Mouse (Mus musculus): ENCODE data around the gene Map2k6. TPM values are rescaled to one million over a fixed set of nuclear protein-coding genes. Genes with fewer than 3 reads are reported as not detected.

Map2k6 gene
- polyA plus RNA-seq, 1 experiment, result 11.0 TPM

DNA sequence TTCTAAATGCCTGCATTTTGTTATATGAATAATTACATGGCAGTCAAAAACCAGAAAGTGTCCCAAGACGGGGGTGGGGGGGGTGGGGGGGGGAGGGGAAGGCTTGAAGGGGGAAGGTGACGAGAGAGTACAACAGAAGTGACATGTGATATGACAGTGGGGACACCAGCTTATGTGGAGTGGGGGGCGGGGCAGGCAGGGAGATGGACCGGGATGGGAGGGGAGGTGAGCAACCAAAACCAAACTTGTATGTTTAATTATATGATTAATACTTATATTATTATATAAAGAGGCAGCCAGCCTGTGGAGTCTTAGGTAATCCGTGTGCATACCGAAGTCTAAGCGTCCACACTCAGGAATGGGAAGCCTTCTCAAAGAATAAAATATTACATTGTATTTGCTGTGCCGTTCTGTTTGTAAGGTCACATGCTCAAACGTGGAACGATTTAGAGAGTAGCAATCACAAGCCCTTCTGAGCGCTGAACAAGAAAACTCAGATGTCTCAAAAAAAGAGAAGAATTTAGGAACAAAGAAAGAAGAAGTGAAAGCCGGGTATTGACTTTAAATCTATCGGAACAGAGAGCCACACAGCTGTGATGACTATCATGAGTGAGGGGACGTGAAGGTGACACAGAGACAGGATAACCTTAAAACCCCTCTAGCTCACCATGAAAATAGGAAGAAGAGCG lies 26.5 kb upstream of the Map2k6 start:
- no peak overlapping the region for H3K27ac ChIP-seq (ENCODE audit: insufficient read depth, low read length)
- H3K4me1 ChIP-seq (ENCODE audit: control insufficient read depth, insufficient read depth, low read length), result no peaks in the 10 kb centered on the region
- TF ChIP-seq POLR2A (IDR thresholded peaks at IDR 0.05; ENCODE audit: extremely low read depth, insufficient read depth, low read length) (no peak), CTCF (IDR thresholded peaks at IDR 0.05; ENCODE audit: extremely low read depth, insufficient read depth, low read length) (no peak)

GRCm38 (mm10) chr11:110374036-110374435 lies 24.9 kb upstream of the Map2k6 start:
- Histone ChIP-seq H3K27ac (ENCODE audit: insufficient read depth, low read length) (no peak overlapping the region), H3K4me1 (ENCODE audit: control insufficient read depth, insufficient read depth, low read length) (no peaks in the 10 kb centered on the region), H3K4me3 (ENCODE audit: insufficient read depth, low read length) (no peak overlapping the region)
- TF ChIP-seq POLR2A (IDR thresholded peaks at IDR 0.05; ENCODE audit: extremely low read depth, insufficient read depth, low read length), result no peak
- no peak for TF ChIP-seq CTCF (IDR thresholded peaks at IDR 0.05; ENCODE audit: extremely low read depth, insufficient read depth, low read length)

More for the DNA sequence above, 26.5 kb upstream of the Map2k6 start:
- H3K4me3 ChIP-seq (ENCODE audit: insufficient read depth, low read length), result no peak overlapping the region

- TF ChIP-seq CTCF (IDR thresholded peaks at IDR 0.05; ENCODE audit: extremely low read depth, insufficient read depth, low read length), result 0 out of 2 replicates have a peak, but pooled peaks have one; percentile 16
- TF ChIP-seq POLR2A (IDR thresholded peaks at IDR 0.05; ENCODE audit: extremely low read depth, insufficient read depth, low read length), result no peak
- Histone ChIP-seq H3K4me1 (ENCODE audit: control insufficient read depth, insufficient read depth, low read length) (0 out of 2 replicates have a peak, but pooled peaks cover 3% of the 10 kb centered on the region), H3K27ac (ENCODE audit: insufficient read depth, low read length) (no peak overlapping the region), H3K4me3 (ENCODE audit: insufficient read depth, low read length) (peak overlapping the region; percentile 9)
Observed at GRCm38 (mm10) chr11:110379661-110380309, 19.1 kb upstream of the Map2k6 start.

DNA sequence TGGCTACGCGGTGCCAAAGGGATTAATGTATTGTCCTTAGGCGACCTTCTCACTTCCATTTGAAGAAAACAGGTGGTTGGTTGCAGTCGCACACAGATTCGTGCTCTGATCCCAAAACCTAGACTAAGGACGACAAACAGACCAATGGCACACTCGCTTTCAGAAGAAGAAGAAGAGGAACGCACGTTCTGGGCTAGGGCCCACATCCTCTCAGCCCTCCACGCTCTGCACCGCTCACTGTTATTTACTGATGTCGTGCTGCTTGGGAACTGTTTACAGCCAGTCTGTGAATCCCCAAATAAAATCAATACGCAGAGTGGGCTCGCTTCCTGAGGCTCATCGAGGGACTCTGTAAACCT lies 18.6 kb upstream of the Map2k6 start:
- H3K4me1 ChIP-seq (ENCODE audit: control insufficient read depth, insufficient read depth, low read length), result 0 out of 2 replicates have a peak, but pooled peaks cover 3% of the 10 kb centered on the region
- no peak overlapping the region for H3K27ac ChIP-seq (ENCODE audit: insufficient read depth, low read length)
- TF ChIP-seq CTCF (IDR thresholded peaks at IDR 0.05; ENCODE audit: extremely low read depth, insufficient read depth, low read length) (no peak), POLR2A (IDR thresholded peaks at IDR 0.05; ENCODE audit: extremely low read depth, insufficient read depth, low read length) (no peak)
- H3K4me3 ChIP-seq (ENCODE audit: insufficient read depth, low read length), result peak overlapping the region; percentile 9; the same call in 1 of the 2 replicates

DNA sequence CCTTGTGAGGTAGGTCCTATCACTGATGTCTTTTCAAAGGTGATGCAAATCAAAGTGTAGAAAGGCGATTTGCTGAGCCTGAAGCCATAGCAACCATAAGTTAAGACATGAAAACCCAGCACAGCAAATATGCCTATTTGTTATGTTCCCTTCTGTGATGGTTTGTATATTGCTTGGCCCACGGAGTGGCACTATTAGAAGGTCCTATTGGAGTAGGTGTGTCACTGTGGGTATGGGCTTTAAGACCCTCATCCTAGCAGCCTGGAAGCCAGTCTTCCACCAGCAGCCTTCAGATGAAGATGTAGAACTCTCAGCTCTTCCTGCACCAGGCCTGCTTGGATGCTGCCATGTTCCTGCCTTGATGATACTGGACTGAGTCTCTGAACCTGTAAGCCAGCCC lies 13.4 kb upstream of the Map2k6 start:
- H3K4me1 ChIP-seq (ENCODE audit: control insufficient read depth, insufficient read depth, low read length), result no peaks in the 10 kb centered on the region
- H3K27ac ChIP-seq (ENCODE audit: insufficient read depth, low read length), result no peak overlapping the region
- no peak overlapping the region for H3K4me3 ChIP-seq (ENCODE audit: insufficient read depth, low read length)
- no peak for TF ChIP-seq CTCF (IDR thresholded peaks at IDR 0.05; ENCODE audit: extremely low read depth, insufficient read depth, low read length)
- no peak for TF ChIP-seq POLR2A (IDR thresholded peaks at IDR 0.05; ENCODE audit: extremely low read depth, insufficient read depth, low read length)

- Histone ChIP-seq H3K4me1 (ENCODE audit: control insufficient read depth, insufficient read depth, low read length) (no peaks in the 10 kb centered on the region), H3K4me3 (ENCODE audit: insufficient read depth, low read length) (no peak overlapping the region), H3K27ac (ENCODE audit: insufficient read depth, low read length) (no peak overlapping the region)
- no peak for TF ChIP-seq POLR2A (IDR thresholded peaks at IDR 0.05; ENCODE audit: extremely low read depth, insufficient read depth, low read length)
- TF ChIP-seq CTCF (IDR thresholded peaks at IDR 0.05; ENCODE audit: extremely low read depth, insufficient read depth, low read length), result no peak
Observed at GRCm38 (mm10) chr11:110392763-110393162, 6.2 kb upstream of the Map2k6 start.

GRCm38 (mm10) chr11:110394788-110395452 lies 4.0 kb upstream of the Map2k6 start:
- H3K4me3 ChIP-seq (ENCODE audit: insufficient read depth, low read length), result no peak overlapping the region
- H3K4me1 ChIP-seq (ENCODE audit: control insufficient read depth, insufficient read depth, low read length), result no peaks in the 10 kb centered on the region
- TF ChIP-seq POLR2A (IDR thresholded peaks at IDR 0.05; ENCODE audit: extremely low read depth, insufficient read depth, low read length), result no peak
- TF ChIP-seq CTCF (IDR thresholded peaks at IDR 0.05; ENCODE audit: extremely low read depth, insufficient read depth, low read length), result no peak
- no peak overlapping the region for H3K27ac ChIP-seq (ENCODE audit: insufficient read depth, low read length)

GRCm38 (mm10) chr11:110396085-110396484 lies 2.8 kb upstream of the Map2k6 start:
- Histone ChIP-seq H3K27ac (ENCODE audit: insufficient read depth, low read length) (no peak overlapping the region), H3K4me1 (ENCODE audit: control insufficient read depth, insufficient read depth, low read length) (peaks cover 2% of the 10 kb centered on the region; the same call in 1 of the 2 replicates), H3K4me3 (ENCODE audit: insufficient read depth, low read length) (peak overlapping the region; percentile 10; the same call in 1 of the 2 replicates)
- TF ChIP-seq POLR2A (IDR thresholded peaks at IDR 0.05; ENCODE audit: extremely low read depth, insufficient read depth, low read length), result no peak
- no peak for TF ChIP-seq CTCF (IDR thresholded peaks at IDR 0.05; ENCODE audit: extremely low read depth, insufficient read depth, low read length)

- peak overlapping the region; percentile 54 for H3K4me3 ChIP-seq (ENCODE audit: insufficient read depth, low read length)
- no peak for TF ChIP-seq POLR2A (IDR thresholded peaks at IDR 0.05; ENCODE audit: extremely low read depth, insufficient read depth, low read length)
- no peak for TF ChIP-seq CTCF (IDR thresholded peaks at IDR 0.05; ENCODE audit: extremely low read depth, insufficient read depth, low read length)
- H3K4me1 ChIP-seq (ENCODE audit: control insufficient read depth, insufficient read depth, low read length), result peaks cover 2% of the 10 kb centered on the region; the same call in 1 of the 2 replicates
- 0 out of 2 replicates have a peak overlapping the region, but pooled peaks have one; percentile 38 for H3K27ac ChIP-seq (ENCODE audit: insufficient read depth, low read length)
Observed at GRCm38 (mm10) chr11:110399240-110400150, 573 bp downstream of the Map2k6 start.
